Mouse (Mus musculus): ENCODE results near the gene Prss27. TPM values are rescaled to one million over a fixed set of nuclear protein-coding genes. Genes with fewer than 3 reads are reported as not detected.

The Prss27 gene
- total RNA-seq, 2 experiments from 2014 or later = not detected

Small RNAs within 50 kb of the gene (microRNA-seq; reads per million reads assigned to microRNA genes)
- gene Gm27700 = 0 reads per million in 2 experiments

Other genes with a start within 250 kb of the Prss27 start
- gene Srrm2, start 247.6 kb upstream of the Prss27 start, total RNA-seq (2021) = 100 to 1,000 TPM; 177 to 255 TPM
- 100 to 1,000 TPM; 364 to 374 TPM for gene Elob, start 209.0 kb upstream of the Prss27 start, total RNA-seq (2021)
- gene Prss33, start 202.1 kb upstream of the Prss27 start, total RNA-seq (2021) = not detected
- gene Prss32, start 194.3 kb upstream of the Prss27 start, total RNA-seq (2021) = not detected
- not detected for gene Prss41, start 194.0 kb upstream of the Prss27 start, total RNA-seq (2021)
- gene Prss21, start 170.1 kb upstream of the Prss27 start, total RNA-seq (2021) = not detected
- not detected for gene Dcpp1, start 157.3 kb upstream of the Prss27 start, total RNA-seq (2021)
- not detected for gene Dcpp2, start 157.3 kb upstream of the Prss27 start, total RNA-seq (2021)
- gene Dcpp3, start 120.7 kb upstream of the Prss27 start, total RNA-seq (2021) = not detected
- not detected for gene Sbp, start 96.5 kb upstream of the Prss27 start, total RNA-seq (2021)
- gene Sbpl, start 82.9 kb upstream of the Prss27 start, total RNA-seq (2021) = not detected
- not detected for gene Prss30, start 57.6 kb upstream of the Prss27 start, total RNA-seq (2021)
- gene Prss22, start 40.0 kb upstream of the Prss27 start, total RNA-seq (2021) = not detected
- 10 to 100 TPM; 16.9 to 18.2 TPM for gene Kctd5, start 35.3 kb downstream of the Prss27 start, total RNA-seq (2021)
- 10 to 100 TPM; 44.2 to 47.0 TPM for gene Pdpk1, start 112.8 kb downstream of the Prss27 start, total RNA-seq (2021)
- 10 to 100 TPM; 12.0 to 16.6 TPM for gene Amdhd2, start 125.6 kb downstream of the Prss27 start, total RNA-seq (2021)
- gene Atp6v0c, start 131.6 kb downstream of the Prss27 start, total RNA-seq (2021) = 100 to 1,000 TPM; 180 to 191 TPM
- 1 to 10 TPM; 5.8 to 8.9 TPM for gene Tbc1d24, start 167.4 kb downstream of the Prss27 start, total RNA-seq (2021)
- 1 to 10 TPM; 1.6 to 2.5 TPM for gene Ntn3, start 171.4 kb downstream of the Prss27 start, total RNA-seq (2021)
- gene Tedc2, start 182.7 kb downstream of the Prss27 start, total RNA-seq (2021) = 1 to 10 TPM; 2.5 to 4.0 TPM
- 1 to 10 TPM; 5.0 to 8.2 TPM for gene Ccnf, start 213.3 kb downstream of the Prss27 start, total RNA-seq (2021)